Mouse (Mus musculus): ENCODE measurements around the gene Snrpd3.
"Not testable (repeated sequence)": the region's sequence is repeated elsewhere in the genome, so short reads cannot be mapped to it uniquely, and the experiment has no call there.

Snrpd3 gene

GRCm38 (mm10) chr10:75501641-75502040 lies 15.7 kb upstream of the Snrpd3 start:
- DNase-seq (ENCODE audit: low read depth, low spot score) = no peak

GRCm38 (mm10) chr10:75503692-75504091 lies 13.7 kb upstream of the Snrpd3 start:
- DNase-seq (ENCODE audit: low read depth, low spot score) = no peak

GRCm38 (mm10) chr10:75504234-75505129 lies 12.9 kb upstream of the Snrpd3 start:
- no peak for DNase-seq (ENCODE audit: low read depth, low spot score)

- DNase-seq (ENCODE audit: low read depth, low spot score) = no peak
These were observed 12.2 kb upstream of the Snrpd3 start for GRCm38 (mm10) chr10:75505130-75505495.

- not testable (repeated sequence) for DNase-seq (ENCODE audit: low read depth, low spot score)
These were observed 11.4 kb upstream of the Snrpd3 start for GRCm38 (mm10) chr10:75505928-75506327.

GRCm38 (mm10) chr10:75510446-75510845 lies 6.9 kb upstream of the Snrpd3 start:
- DNase-seq (ENCODE audit: low read depth, low spot score) = no peak

- DNase-seq (ENCODE audit: low read depth, low spot score) = no peak
These were observed 6.3 kb upstream of the Snrpd3 start for GRCm38 (mm10) chr10:75511060-75511459.

GRCm38 (mm10) chr10:75511897-75512296 lies 5.5 kb upstream of the Snrpd3 start:
- DNase-seq (ENCODE audit: low read depth, low spot score) = no peak

GRCm38 (mm10) chr10:75512796-75513195 lies 4.6 kb upstream of the Snrpd3 start:
- DNase-seq (ENCODE audit: low read depth, low spot score) = no peak

- DNase-seq (ENCODE audit: low read depth, low spot score) = no peak
These were observed 3.9 kb upstream of the Snrpd3 start for GRCm38 (mm10) chr10:75513306-75514067.

- DNase-seq (ENCODE audit: low read depth, low spot score) = no peak
These were observed 3.0 kb upstream of the Snrpd3 start for GRCm38 (mm10) chr10:75514361-75514760.

- DNase-seq (ENCODE audit: low read depth, low spot score) = no peak
These were observed 1.9 kb upstream of the Snrpd3 start for GRCm38 (mm10) chr10:75515216-75516037.

- DNase-seq (ENCODE audit: low read depth, low spot score) = no peak
These were observed 1.2 kb upstream of the Snrpd3 start for GRCm38 (mm10) chr10:75516038-75516723.

GRCm38 (mm10) chr10:75516724-75517072 lies 653 bp upstream of the Snrpd3 start:
- DNase-seq (ENCODE audit: low read depth, low spot score) = no peak

- peak; percentile 89 for DNase-seq (ENCODE audit: low read depth, low spot score)
These were observed 400 bp downstream of the Snrpd3 start, which contains the start of gene Gucd1 for GRCm38 (mm10) chr10:75517758-75518143. Gene Gucd1, minus strand, starts transcription at chr10:75517972.

- no peak for DNase-seq (ENCODE audit: low read depth, low spot score)
These were observed 3.2 kb downstream of the Snrpd3 start for GRCm38 (mm10) chr10:75520581-75520980.

GRCm38 (mm10) chr10:75521643-75522042 lies 4.3 kb downstream of the Snrpd3 start:
- no peak for DNase-seq (ENCODE audit: low read depth, low spot score)

- not testable (repeated sequence) for DNase-seq (ENCODE audit: low read depth, low spot score)
These were observed 8.1 kb downstream of the Snrpd3 start for GRCm38 (mm10) chr10:75525450-75525849.

- DNase-seq (ENCODE audit: low read depth, low spot score) = no peak
These were observed 13.0 kb downstream of the Snrpd3 start for GRCm38 (mm10) chr10:75530322-75530721.

GRCm38 (mm10) chr10:75531532-75532090 lies 14.3 kb downstream of the Snrpd3 start:
- no peak for DNase-seq (ENCODE audit: low read depth, low spot score)

- DNase-seq (ENCODE audit: low read depth, low spot score) = no peak
These were observed 16.9 kb downstream of the Snrpd3 start for GRCm38 (mm10) chr10:75534216-75534615.

All from WW6 (cell line).